Mouse (Mus musculus) forebrain, embryonic 10.5 days (tissue): Measurements from ENCODE around the gene Rnase9. TPM values are rescaled to one million over a fixed set of nuclear protein-coding genes. Genes with fewer than 3 reads are reported as not detected.

Experiments used
- DNase-seq: peaks from one replicate; pipeline ENCODE4 v3.0.0-alpha.2; 2017; ENCODE audit warnings: low spot score; ENCODE audit errors: extremely low spot score
- H3K27ac ChIP-seq: fragments of 300-500 bp; sonication (generic); 2 replicates; pipeline ENCODE4 v1.5.1; 2016; ENCODE audit warnings: mild to moderate bottlenecking
- H3K27me3 ChIP-seq: fragments of 300-500 bp; sonication (generic); 2 replicates; pipeline ENCODE4 v1.6.1; 2016; ENCODE audit warnings: mild to moderate bottlenecking; ENCODE audit not compliant: poor library complexity, severe bottlenecking
- H3K36me3 ChIP-seq: fragments of 300-500 bp; sonication (generic); replicated peaks from 2 replicates; pipeline ENCODE4 v1.6.1; 2016; ENCODE audit warnings: mild to moderate bottlenecking, moderate library complexity
- H3K4me1 ChIP-seq: fragments of 300-500 bp; sonication (generic); 2 replicates; pipeline ENCODE4 v1.6.1; 2016
- H3K4me3 ChIP-seq: fragments of 300-500 bp; sonication (generic); 2 replicates; pipeline ENCODE4 v1.5.1; 2016; ENCODE audit warnings: mild to moderate bottlenecking, moderate library complexity
- H3K9me3 ChIP-seq: fragments of 300-500 bp; sonication (generic); 2 replicates; pipeline ENCODE4 v1.6.1; 2016; ENCODE audit warnings: mild to moderate bottlenecking, moderate library complexity
- WGBS: fragments of 180-500 bp; shearing (Covaris S2); methylation state at CpG from one replicate; pipeline ENCODE4 v1.1.7; 2016; 5-methylcytosine and 5-hydroxymethylcytosine counted together
- polyA plus RNA-seq: library from polyadenylated mRNA; unstranded; fragments of >200 nt; fragmentation: Nextera tagmentation; extraction: Ambion mirVana; gene quantifications from 2 replicates; pipeline ENCODE4 v1.2.1, GENCODE M21; 2016

The Rnase9 gene
- polyA plus RNA-seq, 1 experiment from 2014 or later, result not detected

DNA sequence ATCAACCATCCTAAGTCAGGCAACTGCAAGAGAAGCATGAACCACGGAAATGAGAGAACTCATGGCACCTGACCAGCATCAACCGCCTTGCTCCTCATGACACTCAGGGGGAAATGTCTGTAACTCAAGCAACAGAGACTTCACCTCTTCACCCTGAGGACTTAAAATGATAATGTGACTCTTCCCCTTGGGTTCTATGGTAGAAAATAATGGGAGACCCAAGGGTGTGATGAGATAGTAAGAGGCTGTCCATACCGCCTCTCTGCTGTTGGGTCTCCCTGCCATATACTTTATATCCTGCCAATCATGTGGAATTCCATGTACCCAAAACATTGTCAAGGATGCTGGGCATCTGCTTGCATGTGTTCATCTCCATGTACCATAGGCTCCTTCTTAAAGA lies 32.7 kb upstream of the Rnase9 start, which contains the start of gene Olfr750:
TSS of gene Olfr750 (minus strand) at position 101 of the 400 bp plus-strand sequence.
- H3K27me3 ChIP-seq, result no peaks in the 10 kb centered on the region
- H3K9me3 ChIP-seq, result no peaks in the 10 kb centered on the region
- no peaks in the 10 kb centered on the region for H3K4me1 ChIP-seq
- H3K4me3 ChIP-seq, result no peak within 1 kb of the TSS
- WGBS, result 85% methylated on average over 3 of the region's 3 CpGs
- H3K27ac ChIP-seq, result no peak within 1 kb of the TSS
- DNase-seq, result no peak
- no peaks in the 10 kb centered on the region for H3K36me3 ChIP-seq

DNA sequence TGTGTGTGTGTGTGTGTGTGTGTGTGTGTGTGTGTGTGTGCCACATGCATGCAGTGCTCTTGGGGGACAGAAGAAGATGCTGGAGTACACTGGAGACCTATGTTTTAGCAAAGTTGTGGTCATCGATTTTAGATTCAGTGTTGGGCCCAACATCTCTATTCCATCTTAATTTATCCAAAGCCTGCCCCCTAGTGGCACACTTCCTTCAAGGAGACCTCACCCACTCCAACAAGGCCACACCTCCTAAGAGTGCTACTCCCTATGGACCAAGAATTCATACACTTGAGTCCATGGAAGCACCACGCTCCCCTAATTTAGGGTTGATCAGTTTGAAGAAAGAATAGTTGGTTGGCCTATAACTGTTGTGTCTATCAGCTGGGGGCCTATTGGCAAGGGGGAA lies 27.9 kb upstream of the Rnase9 start:
- Histone ChIP-seq H3K27me3 (no peaks in the 10 kb centered on the region), H3K9me3 (no peaks in the 10 kb centered on the region), H3K4me3 (no peak overlapping the region), H3K36me3 (no peaks in the 10 kb centered on the region), H3K27ac (no peak overlapping the region), H3K4me1 (peaks cover 12% of the 10 kb centered on the region)
- 88% methylated on average over 2 of the region's 2 CpGs for WGBS
- DNase-seq, result no peak

DNA sequence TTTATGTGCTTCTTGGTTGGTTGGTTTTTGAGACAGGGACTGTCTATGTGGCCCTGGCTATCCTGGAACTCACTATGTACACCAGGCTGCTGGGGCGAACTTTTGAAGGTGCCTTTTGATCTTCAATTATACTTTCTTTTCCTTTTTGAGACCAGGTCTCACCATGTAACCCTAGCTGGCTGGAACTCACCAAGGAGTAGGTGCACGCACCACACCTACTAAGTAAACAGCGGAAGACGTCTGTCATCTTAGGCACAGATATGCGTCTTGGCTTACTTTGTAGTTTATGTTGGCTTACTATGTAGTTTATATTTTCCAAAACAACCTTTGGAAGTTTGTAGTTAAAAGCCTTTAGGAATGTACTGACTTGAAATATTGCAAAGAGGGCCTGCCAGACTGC lies 27.3 kb upstream of the Rnase9 start:
- no peaks in the 10 kb centered on the region for H3K9me3 ChIP-seq
- H3K27ac ChIP-seq, result no peak overlapping the region
- no peaks in the 10 kb centered on the region for H3K27me3 ChIP-seq
- WGBS, result 96% methylated on average over 5 of the region's 5 CpGs
- no peak overlapping the region for H3K4me3 ChIP-seq
- no peaks in the 10 kb centered on the region for H3K36me3 ChIP-seq
- DNase-seq, result no peak
- H3K4me1 ChIP-seq, result peaks cover 12% of the 10 kb centered on the region

DNA sequence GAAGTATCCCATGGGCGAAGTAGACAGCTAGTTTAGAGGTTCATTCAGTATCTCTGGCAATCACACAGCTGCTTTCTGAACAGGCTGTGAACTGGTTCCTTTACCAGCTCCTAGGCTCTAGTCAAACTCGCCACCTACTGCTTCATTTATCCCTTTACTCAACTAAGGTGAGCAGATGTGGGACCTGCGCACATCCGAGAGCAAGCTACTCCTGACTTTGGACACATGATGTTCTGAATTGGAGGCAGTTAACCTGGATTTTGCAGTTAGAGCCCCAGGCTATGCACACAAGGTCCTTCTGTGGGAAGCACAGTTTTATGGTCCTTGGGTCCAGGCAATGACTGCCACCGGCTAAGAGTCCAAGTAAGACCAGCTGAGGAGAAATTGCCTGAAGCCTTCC lies 19.1 kb upstream of the Rnase9 start:
- H3K27ac ChIP-seq, result no peak overlapping the region
- H3K36me3 ChIP-seq, result no peaks in the 10 kb centered on the region
- WGBS, result 90% methylated on average over 5 of the region's 5 CpGs
- H3K4me3 ChIP-seq, result no peak overlapping the region
- peaks cover 56% of the 10 kb centered on the region for H3K27me3 ChIP-seq
- H3K4me1 ChIP-seq, result peaks cover 7% of the 10 kb centered on the region
- DNase-seq, result no peak
- H3K9me3 ChIP-seq, result no peaks in the 10 kb centered on the region

DNA sequence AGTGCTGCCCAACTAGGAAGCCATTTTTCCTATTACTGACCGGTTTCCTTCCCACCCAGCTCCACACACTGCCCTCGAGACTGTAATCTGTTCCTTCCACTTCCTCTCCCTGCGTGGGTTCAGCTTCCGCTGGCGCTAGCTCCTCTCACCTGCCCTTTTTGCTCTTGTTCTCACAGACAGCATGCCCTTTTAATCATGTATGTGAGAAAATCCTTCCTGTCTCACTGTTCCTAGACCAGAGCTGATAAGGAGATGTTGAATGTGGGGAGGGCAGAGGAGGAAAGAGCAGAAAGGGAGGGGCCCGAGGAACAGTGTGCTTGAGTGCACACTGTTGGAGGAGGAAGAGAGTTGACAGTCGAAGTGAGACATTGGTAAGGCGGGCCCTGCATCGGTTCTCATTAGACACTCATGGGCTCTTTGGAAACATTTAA lies 15.7 kb upstream of the Rnase9 start, which contains the start of gene Rnase12:
TSS of gene Rnase12 (minus strand) at position 261 of the 431 bp plus-strand sequence.
- Histone ChIP-seq H3K36me3 (no peaks in the 10 kb centered on the region), H3K9me3 (no peaks in the 10 kb centered on the region), H3K4me3 (no peak within 1 kb of the TSS), H3K27ac (no peak within 1 kb of the TSS), H3K27me3 (peaks cover 83% of the 10 kb centered on the region), H3K4me1 (peaks cover 20% of the 10 kb centered on the region)
- WGBS, result 75% methylated on average over 9 of the region's 9 CpGs
- no peak for DNase-seq

DNA sequence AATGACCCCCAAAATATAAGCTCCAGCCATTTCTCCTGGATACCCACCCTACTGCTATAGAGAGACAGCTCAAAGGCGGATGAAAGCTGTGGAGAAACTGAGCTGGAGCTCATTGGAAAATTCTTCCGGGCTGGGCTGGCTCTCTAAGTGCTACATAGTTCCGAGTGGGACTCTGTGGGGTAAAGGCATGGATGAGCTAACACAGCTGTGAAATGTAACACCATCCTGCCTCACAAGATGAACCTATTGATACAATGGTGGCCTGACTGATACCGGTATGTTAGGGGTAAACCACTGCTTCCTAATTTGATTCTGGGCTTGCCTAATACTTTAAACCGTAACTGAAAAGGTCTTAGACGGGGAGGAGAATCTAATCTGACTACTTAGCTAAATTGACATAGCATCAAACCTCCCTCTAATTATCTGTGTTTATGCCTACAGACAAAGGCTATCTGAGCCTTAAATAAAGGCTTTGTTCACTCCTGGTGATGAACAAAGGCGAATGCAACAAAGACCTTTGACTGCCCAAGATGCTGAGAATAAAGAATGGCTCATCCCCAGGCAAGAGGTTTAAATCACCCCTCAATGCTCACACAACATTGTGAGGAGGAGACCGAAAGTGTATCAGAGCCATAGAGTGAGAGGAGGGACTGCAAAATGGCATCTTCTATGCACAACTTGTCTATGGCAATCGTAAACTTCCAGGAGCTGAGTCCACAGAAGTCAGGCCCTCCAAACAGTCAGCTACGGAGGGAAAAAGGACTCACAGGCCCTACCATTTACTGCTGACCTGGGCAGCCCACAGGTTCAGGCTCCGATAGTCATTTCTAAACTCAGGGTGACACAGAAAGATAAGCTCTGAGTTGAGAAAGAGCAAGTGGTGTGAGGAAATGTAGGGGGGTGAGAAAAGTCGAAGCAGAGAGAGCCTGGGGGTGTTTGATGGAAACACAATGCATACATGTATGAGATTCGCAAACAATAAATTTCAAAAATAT lies 12.9 kb upstream of the Rnase9 start:
- Histone ChIP-seq H3K36me3 (no peaks in the 10 kb centered on the region), H3K27me3 (peaks cover 93% of the 10 kb centered on the region), H3K4me3 (peak overlapping the region; percentile 5; the same call in 1 of the 2 replicates), H3K4me1 (peaks cover 19% of the 10 kb centered on the region), H3K9me3 (no peaks in the 10 kb centered on the region), H3K27ac (no peak overlapping the region)
- DNase-seq, result no peak
- WGBS, result 20% methylated on average over 13 of the region's 13 CpGs

DNA sequence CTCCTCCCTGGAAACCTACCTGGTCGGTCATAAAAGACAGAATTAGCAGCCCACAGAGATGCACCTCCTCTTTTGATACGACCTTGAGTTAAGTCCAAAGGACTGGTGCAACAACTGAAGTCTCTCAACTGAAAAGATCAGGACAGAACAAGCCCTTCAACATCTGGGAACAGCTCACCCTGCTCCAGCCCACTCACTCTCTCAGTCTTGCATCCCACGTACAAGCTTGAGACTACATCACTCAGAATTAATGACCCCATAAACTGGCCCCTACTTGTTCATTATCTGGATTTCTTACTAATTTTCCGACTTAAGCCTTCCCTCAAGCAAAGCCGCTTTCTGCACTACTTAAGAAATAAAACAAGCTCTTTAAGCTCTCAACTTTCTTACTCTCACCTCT lies 11.5 kb upstream of the Rnase9 start:
- H3K27ac ChIP-seq, result no peak overlapping the region
- 50% methylated on average over 5 of the region's 5 CpGs for WGBS
- H3K36me3 ChIP-seq, result no peaks in the 10 kb centered on the region
- no peak overlapping the region for H3K4me3 ChIP-seq
- no peaks in the 10 kb centered on the region for H3K9me3 ChIP-seq
- peaks cover 89% of the 10 kb centered on the region for H3K27me3 ChIP-seq
- no peak for DNase-seq
- H3K4me1 ChIP-seq, result peaks cover 19% of the 10 kb centered on the region

DNA sequence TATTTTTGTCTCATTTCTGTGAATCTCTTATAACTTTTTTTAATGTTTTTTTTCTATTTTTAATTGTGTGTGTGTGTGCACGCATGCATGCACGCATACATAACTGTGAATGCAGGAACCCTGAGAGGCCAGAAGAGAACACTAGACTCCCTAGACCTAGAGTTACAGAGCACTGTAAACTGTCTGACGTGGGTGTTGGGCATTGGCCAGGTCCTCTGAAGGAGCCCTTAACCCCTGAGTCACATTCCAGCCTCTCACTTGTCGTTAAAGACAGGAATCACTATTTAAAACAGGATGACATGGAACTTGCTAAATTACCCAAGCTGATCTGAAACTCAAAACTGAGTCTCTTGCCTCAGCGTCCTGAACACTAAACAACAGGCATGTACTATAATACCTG lies 10.3 kb upstream of the Rnase9 start:
- WGBS, result 70% methylated on average over 5 of the region's 5 CpGs

DNA sequence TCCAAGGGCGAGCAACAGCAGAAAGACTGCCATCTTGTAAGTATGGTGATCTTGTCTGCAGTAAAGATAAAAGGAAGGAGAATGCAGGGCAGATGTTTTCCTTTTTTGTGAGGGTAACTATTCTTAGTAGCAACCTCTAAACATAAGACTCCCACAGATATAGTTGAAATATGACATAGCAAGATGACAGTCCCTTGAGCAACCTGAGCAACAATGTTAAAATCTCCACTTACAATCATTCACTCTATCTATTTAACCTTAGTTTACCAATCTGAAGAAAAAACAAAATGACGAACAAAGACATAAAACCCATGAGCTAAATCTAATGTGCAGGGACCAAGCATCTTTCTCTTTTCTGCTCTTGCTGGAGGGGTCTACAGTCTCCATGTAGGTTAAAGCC lies 8.4 kb upstream of the Rnase9 start, which contains the start of gene Rnase11:
TSS of gene Rnase11 (minus strand) at position 101 of the 400 bp plus-strand sequence.
- WGBS, result 91% methylated on average over 2 of the region's 2 CpGs
- DNase-seq, result no peak
- Histone ChIP-seq H3K9me3 (no peaks in the 10 kb centered on the region), H3K4me1 (peaks cover 19% of the 10 kb centered on the region), H3K27me3 (peaks cover 64% of the 10 kb centered on the region), H3K27ac (no peak within 1 kb of the TSS), H3K4me3 (no peak within 1 kb of the TSS), H3K36me3 (no peaks in the 10 kb centered on the region)

More for the DNA sequence above, 10.3 kb upstream of the Rnase9 start:
- Histone ChIP-seq H3K27ac (no peak overlapping the region), H3K9me3 (no peaks in the 10 kb centered on the region), H3K36me3 (no peaks in the 10 kb centered on the region), H3K27me3 (peaks cover 83% of the 10 kb centered on the region), H3K4me3 (no peak overlapping the region), H3K4me1 (peaks cover 19% of the 10 kb centered on the region)
- DNase-seq, result no peak

DNA sequence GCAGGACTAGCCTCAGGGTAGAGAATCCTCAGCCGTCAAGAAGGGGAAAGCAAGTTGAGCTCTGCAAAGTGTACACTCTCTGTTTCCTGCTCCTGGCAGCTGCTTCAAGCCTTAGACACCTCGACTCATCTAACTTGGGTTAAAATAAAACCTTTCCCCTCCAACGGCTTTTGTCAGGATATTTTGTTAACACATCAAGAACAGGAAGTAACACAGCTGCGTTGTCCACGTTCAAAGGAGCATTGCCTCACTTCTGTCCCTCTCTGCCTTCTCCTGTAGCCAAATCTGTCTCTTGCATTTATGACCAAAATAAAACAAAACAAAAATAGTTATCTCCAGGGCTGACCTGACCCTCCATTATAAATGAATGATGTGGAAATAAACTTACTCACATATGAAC lies 6.2 kb upstream of the Rnase9 start:
- peaks cover 3% of the 10 kb centered on the region; the same call in 1 of the 2 replicates for H3K4me1 ChIP-seq
- no peaks in the 10 kb centered on the region for H3K36me3 ChIP-seq
- H3K27me3 ChIP-seq, result peaks cover 49% of the 10 kb centered on the region
- no peak overlapping the region for H3K4me3 ChIP-seq
- H3K27ac ChIP-seq, result no peak overlapping the region
- no peaks in the 10 kb centered on the region for H3K9me3 ChIP-seq
- DNase-seq, result no peak
- 72% methylated on average over 5 of the region's 5 CpGs for WGBS

DNA sequence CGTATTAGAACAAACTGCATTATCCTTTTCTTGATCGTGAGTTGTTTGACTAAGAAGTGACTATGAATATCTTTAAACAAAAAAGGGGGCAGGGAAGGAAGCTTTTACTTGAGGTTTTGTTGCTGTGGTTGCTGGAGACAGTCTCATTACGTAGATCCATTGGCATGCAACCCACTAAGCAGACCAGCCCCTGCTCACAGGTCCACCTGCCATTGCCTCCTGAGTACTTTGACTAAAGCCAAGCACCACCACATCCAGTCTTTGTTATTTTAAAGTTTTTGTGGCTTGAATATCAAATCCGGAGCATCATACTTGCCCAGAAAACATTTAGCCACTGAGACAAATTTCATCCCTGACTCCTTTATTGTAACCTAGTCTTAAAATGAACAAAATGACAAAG lies 5.5 kb downstream of the Rnase9 start:
- DNase-seq, result no peak
- H3K36me3 ChIP-seq, result no peaks in the 10 kb centered on the region
- H3K27ac ChIP-seq, result no peak overlapping the region
- H3K4me3 ChIP-seq, result no peak overlapping the region
- no peaks in the 10 kb centered on the region for H3K4me1 ChIP-seq
- H3K9me3 ChIP-seq, result no peaks in the 10 kb centered on the region
- H3K27me3 ChIP-seq, result no peaks in the 10 kb centered on the region
- WGBS, result 86% methylated on average over 4 of the region's 4 CpGs

DNA sequence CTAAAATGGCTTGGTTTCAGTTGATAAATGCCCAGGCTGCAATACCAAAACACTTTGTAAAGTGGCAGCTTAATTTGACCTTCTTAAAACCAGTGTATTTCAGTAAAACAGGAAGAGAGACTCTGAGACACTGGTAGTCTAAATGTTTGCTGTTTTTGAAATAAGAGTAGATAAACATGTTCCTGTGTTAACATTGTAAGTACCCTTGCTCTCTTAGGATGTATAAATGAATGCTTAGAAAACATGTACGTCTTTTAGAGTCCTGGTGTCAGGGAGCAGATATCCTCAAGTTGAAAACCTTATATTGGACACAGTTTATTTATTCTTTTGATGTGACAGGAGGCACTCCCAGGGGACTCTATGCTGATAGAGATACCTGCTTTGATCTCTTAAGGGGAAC lies 6.5 kb downstream of the Rnase9 start:
- Histone ChIP-seq H3K27me3 (no peaks in the 10 kb centered on the region), H3K9me3 (no peaks in the 10 kb centered on the region), H3K36me3 (no peaks in the 10 kb centered on the region), H3K4me3 (no peak overlapping the region), H3K4me1 (no peaks in the 10 kb centered on the region), H3K27ac (no peak overlapping the region)
- WGBS, result 80% methylated on average over 1 of the region's 1 CpGs
- DNase-seq, result no peak
